Mouse (Mus musculus) forebrain, postnatal 0 days (tissue): ENCODE data around the gene Crygd. TPM values are rescaled to one million over a fixed set of nuclear protein-coding genes. Genes with fewer than 3 reads are reported as not detected.

Source experiments
- ATAC-seq: fragments of 200-750 bp; cut with Nextera tagmentation; 2 replicates; pipeline ENCODE4 v1.8.0; 2017; ENCODE audit warnings: mild to moderate bottlenecking, moderate library complexity
- DNase-seq: peaks from one replicate; pipeline ENCODE4 v3.0.0-alpha.2; 2015
- H3K27ac ChIP-seq: fragments of 300-500 bp; sonication (generic); 2 replicates; pipeline ENCODE4 v1.5.1; 2014; ENCODE audit warnings: low read depth, mild to moderate bottlenecking, antibody characterized with exemption, low read length, moderate library complexity, mixed read lengths
- H3K27me3 ChIP-seq: fragments of 300-500 bp; sonication (generic); 2 replicates; pipeline ENCODE4 v1.6.1; 2014; ENCODE audit warnings: mild to moderate bottlenecking, low read length, mixed read lengths; ENCODE audit not compliant: insufficient read depth
- H3K36me3 ChIP-seq: fragments of 300-500 bp; sonication (generic); 2 replicates; pipeline ENCODE4 v1.6.1; 2014; ENCODE audit warnings: mild to moderate bottlenecking, moderate library complexity; ENCODE audit not compliant: insufficient read depth
- H3K4me1 ChIP-seq: fragments of 300-500 bp; sonication (generic); 2 replicates; pipeline ENCODE4 v1.6.1; 2014; ENCODE audit warnings: antibody characterized with exemption; ENCODE audit not compliant: insufficient read depth
- H3K4me2 ChIP-seq: fragments of 300-500 bp; sonication (generic); 2 replicates; pipeline ENCODE4 v1.6.1; 2014; ENCODE audit warnings: low read depth, mild to moderate bottlenecking, moderate library complexity
- H3K4me3 ChIP-seq: fragments of 300-500 bp; sonication (generic); 2 replicates; pipeline ENCODE4 v1.5.1; 2014; ENCODE audit warnings: low read depth, low read length, mixed read lengths
- H3K9ac ChIP-seq: fragments of 300-500 bp; sonication (generic); 2 replicates; pipeline ENCODE4 v1.6.1; 2014; ENCODE audit warnings: mild to moderate bottlenecking
- H3K9me3 ChIP-seq: fragments of 300-500 bp; sonication (generic); 2 replicates; pipeline ENCODE4 v1.6.1; 2016; ENCODE audit warnings: low read length
- CTCF ChIP-seq: sonication (generic); IDR thresholded peaks from 2 replicates; pipeline ENCODE4 v1.5.1; 2016; ENCODE audit warnings: antibody characterized with exemption, control low read depth, low read depth
- WGBS: fragments of 180-500 bp; shearing (Covaris S2); extraction: QIAGEN DNeasy Blood & Tissue Kit; methylation state at CpG from one replicate; pipeline ENCODE4 v1.1.7; 2014; 5-methylcytosine and 5-hydroxymethylcytosine counted together
- polyA plus RNA-seq: library from polyadenylated mRNA; unstranded; fragments of >200 nt; fragmentation: Nextera tagmentation; extraction: Ambion mirVana; gene quantifications from 2 replicates; pipeline ENCODE4 v1.2.1, GENCODE M21; 2015
- total RNA-seq: library from RNA; depleted of rRNA; stranded (reverse); fragments of >200 nt; gene quantifications from 2 replicates; pipeline ENCODE4 v1.2.3, GENCODE M21; 2014; rRNA removed

Crygd gene
- total and polyA plus RNA-seq, 2 experiments from 2014 or later: not detected

DNA sequence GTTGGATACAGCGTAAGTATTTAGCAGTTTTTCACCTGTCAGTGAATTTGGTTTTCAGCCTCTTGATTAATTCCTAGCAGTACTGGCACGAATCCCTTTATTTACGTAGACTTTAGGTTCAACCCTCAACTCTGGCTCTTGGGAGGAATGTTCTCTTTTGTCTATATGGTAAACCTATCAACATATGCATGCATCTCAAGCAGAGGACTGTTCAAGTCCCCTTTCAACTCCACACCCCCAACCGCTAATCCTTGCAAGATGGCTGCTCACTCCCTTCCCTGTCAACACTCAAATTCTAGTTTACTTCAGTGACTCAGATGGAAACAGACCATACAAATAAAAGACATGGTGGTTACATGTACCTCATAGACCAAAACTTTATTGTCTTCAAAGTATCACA, 50.5 kb downstream of the Crygd start:
- H3K27ac ChIP-seq: no peak overlapping the region
- DNase-seq: no peak
- H3K36me3 ChIP-seq: no peaks in the 10 kb centered on the region
- no peak overlapping the region for H3K4me3 ChIP-seq
- no peaks in the 10 kb centered on the region for H3K9me3 ChIP-seq
- H3K9ac ChIP-seq: no peak overlapping the region
- no peak for ATAC-seq
- H3K4me1 ChIP-seq: no peaks in the 10 kb centered on the region
- no peaks in the 10 kb centered on the region for H3K27me3 ChIP-seq
- no peak for TF ChIP-seq CTCF
- whole genome bisulfite sequencing: 82% methylated on average over 4 of the region's 4 CpGs
- no peak overlapping the region for H3K4me2 ChIP-seq

Other genes with a start within 250 kb of the Crygd start
- gene Plekhm3, start 106.6 kb downstream of the Crygd start, total RNA-seq: 9.9 and 13.2 TPM in 2 replicates
- gene Plekhm3, start 106.6 kb downstream of the Crygd start, polyA plus RNA-seq: 2.5 and 5.3 TPM in 2 replicates
- not detected in 2 replicates for gene Akr1cl, start 30.7 kb downstream of the Crygd start, total RNA-seq
- not detected in 2 replicates for gene Akr1cl, start 30.7 kb downstream of the Crygd start, polyA plus RNA-seq
- gene Cryge, start 12.3 kb downstream of the Crygd start, total RNA-seq: not detected in 2 replicates
- gene Cryge, start 12.3 kb downstream of the Crygd start, polyA plus RNA-seq: not detected in 2 replicates
- gene Crygc, start 10.2 kb upstream of the Crygd start, total RNA-seq: not detected in 2 replicates
- not detected in 2 replicates for gene Crygc, start 10.2 kb upstream of the Crygd start, polyA plus RNA-seq
- gene Crygb, start 18.8 kb upstream of the Crygd start, total RNA-seq: not detected in 2 replicates
- gene Crygb, start 18.8 kb upstream of the Crygd start, polyA plus RNA-seq: 0.31 and 0.52 TPM in 2 replicates
- gene Cryga, start 39.9 kb upstream of the Crygd start, total RNA-seq: not detected in 2 replicates
- 0.39 and 0.44 TPM in 2 replicates for gene Cryga, start 39.9 kb upstream of the Crygd start, polyA plus RNA-seq
- 0.92 TPM in 1 of 2 replicates, not detected in the other for gene Gm28845, start 56.1 kb upstream of the Crygd start, total RNA-seq
- gene Gm28845, start 56.1 kb upstream of the Crygd start, polyA plus RNA-seq: 0.52 TPM in 1 of 2 replicates, not detected in the other
- gene D630023F18Rik, start 59.8 kb upstream of the Crygd start, total RNA-seq: 6.5 and 9.8 TPM in 2 replicates
- gene D630023F18Rik, start 59.8 kb upstream of the Crygd start, polyA plus RNA-seq: 8.2 and 12.3 TPM in 2 replicates
- 366 and 375 TPM in 2 replicates for gene Idh1, start 123.0 kb upstream of the Crygd start, total RNA-seq
- 436 and 453 TPM in 2 replicates for gene Idh1, start 123.0 kb upstream of the Crygd start, polyA plus RNA-seq
- gene Pikfyve, start 123.2 kb upstream of the Crygd start, total RNA-seq: 33.6 and 42.6 TPM in 2 replicates
- gene Pikfyve, start 123.2 kb upstream of the Crygd start, polyA plus RNA-seq: 8.3 and 9.9 TPM in 2 replicates
- gene Pth2r, start 218.6 kb upstream of the Crygd start, total RNA-seq: 2.6 and 3.4 TPM in 2 replicates
- gene Pth2r, start 218.6 kb upstream of the Crygd start, polyA plus RNA-seq: 1.5 and 2.6 TPM in 2 replicates